Mouse (Mus musculus) C2C12 (cell line): Measurements from ENCODE around the gene Tdrd5. TPM values are rescaled to one million over a fixed set of nuclear protein-coding genes. Genes with fewer than 3 reads are reported as not detected.
"Not testable (repeated sequence)": the region's sequence is repeated elsewhere in the genome, so short reads cannot be mapped to it uniquely, and the experiment has no call there.

ENCODE experiments used
- H3K27me3 ChIP-seq: one replicate; pipeline ENCODE4 v1.6.1; 2011; ENCODE audit not compliant: control insufficient read depth, insufficient read depth, insufficient read length
- H3K36me3 ChIP-seq: one replicate; pipeline ENCODE4 v1.6.1; 2011; ENCODE audit not compliant: control insufficient read depth, insufficient read depth
- H3K4me3 ChIP-seq: one replicate; pipeline ENCODE4 v1.5.1; 2011; ENCODE audit warnings: mild to moderate bottlenecking, control low read depth; ENCODE audit not compliant: poor library complexity, insufficient read depth, severe bottlenecking
- H3K79me2 ChIP-seq: one replicate; pipeline ENCODE4 v1.6.1; 2011; ENCODE audit not compliant: control insufficient read depth, insufficient read depth
- H3K79me3 ChIP-seq: one replicate; pipeline ENCODE4 v1.6.1; 2011; ENCODE audit warnings: low read depth, control low read depth
- H3ac ChIP-seq: one replicate; pipeline ENCODE3; 2011; ENCODE audit warnings: low read depth; ENCODE audit not compliant: control insufficient read depth, insufficient read length
- CEBPB ChIP-seq: IDR thresholded peaks from one replicate; pipeline ENCODE4 v1.6.1; 2011; ENCODE audit warnings: low read depth, mild to moderate bottlenecking, control low read depth, moderate library complexity
- CTCF ChIP-seq: IDR thresholded peaks from one replicate; pipeline ENCODE4 v1.5.1; 2011; ENCODE audit not compliant: control insufficient read depth, insufficient read depth, insufficient read length
- FOSL1 ChIP-seq: IDR thresholded peaks from one replicate; pipeline ENCODE4 v1.8.0; 2011; ENCODE audit warnings: mild to moderate bottlenecking, low read length; ENCODE audit not compliant: poor library complexity, insufficient read depth, severe bottlenecking
- MAX ChIP-seq: IDR thresholded peaks from one replicate; pipeline ENCODE4 v1.6.1; 2011; ENCODE audit warnings: mild to moderate bottlenecking, control low read depth
- MYOD1 ChIP-seq: IDR thresholded peaks from one replicate; pipeline ENCODE4 v1.6.1; 2011; ENCODE audit warnings: low read depth; ENCODE audit not compliant: control insufficient read depth, insufficient read length
- MYOG ChIP-seq: IDR thresholded peaks from one replicate; pipeline ENCODE4 v1.6.1; 2011; ENCODE audit not compliant: control insufficient read depth, insufficient read length; ENCODE audit errors: extremely low read depth
- USF1 ChIP-seq: IDR thresholded peaks from one replicate; pipeline ENCODE4 v1.6.1; 2011; ENCODE audit warnings: low read depth, mild to moderate bottlenecking, control low read depth, moderate library complexity
- polyA plus RNA-seq: library from polyadenylated mRNA; unstranded; fragments of >200 nt; fragmentation: generic; extraction: Trizol; gene quantifications from one replicate; pipeline ENCODE4 v1.2.1, GENCODE M21; 2012; ENCODE audit warnings: missing spikeins

The Tdrd5 gene
- polyA plus RNA-seq, 1 experiment, result 0.01 TPM

GRCm38 (mm10) chr1:156340847-156341246 is 37.4 kb upstream of the Tdrd5 start:
- H3ac ChIP-seq, result no peak overlapping the region
- TF ChIP-seq MYOD1 (no peak), MAX (no peak), USF1 (peak; percentile 94), FOSL1 (peak; percentile 85), CTCF (no peak), CEBPB (no peak), MYOG (no peak)
- no peak overlapping the region for H3K4me3 ChIP-seq
- H3K27me3 ChIP-seq, result no peaks in the 10 kb centered on the region
- no peaks in the 10 kb centered on the region for H3K79me3 ChIP-seq
- H3K36me3 ChIP-seq, result no peaks in the 10 kb centered on the region
- H3K79me2 ChIP-seq, result no peaks in the 10 kb centered on the region

DNA sequence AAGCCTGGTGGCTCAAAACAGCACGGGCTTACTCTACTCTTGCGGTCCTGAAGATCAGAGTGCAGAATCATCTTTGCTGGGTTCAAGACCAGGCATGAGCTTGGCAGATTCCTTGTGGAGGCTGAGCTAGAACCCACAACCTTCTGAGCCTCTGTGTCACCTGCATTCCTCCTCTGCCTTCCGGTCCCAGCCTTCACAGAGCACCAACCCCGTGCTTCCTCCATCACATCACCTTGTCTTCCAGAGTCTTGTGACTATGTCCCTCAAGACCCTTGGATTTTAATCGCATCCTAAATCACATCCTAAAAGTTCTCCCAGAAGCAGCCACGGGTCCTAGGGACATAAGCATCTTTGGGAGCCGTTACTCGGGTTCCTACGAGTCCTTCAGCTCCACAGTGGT is 19.7 kb upstream of the Tdrd5 start:
- Histone ChIP-seq H3K79me3 (no peaks in the 10 kb centered on the region), H3K79me2 (no peaks in the 10 kb centered on the region), H3K36me3 (no peaks in the 10 kb centered on the region), H3K27me3 (no peaks in the 10 kb centered on the region), H3K4me3 (no peak overlapping the region), H3ac (no peak overlapping the region)
- TF ChIP-seq MYOG (no peak), USF1 (no peak), FOSL1 (no peak), CEBPB (no peak), MAX (no peak), MYOD1 (no peak), CTCF (no peak)

- Histone ChIP-seq H3K79me3 (no peaks in the 10 kb centered on the region), H3K4me3 (no peak within 1 kb of the TSS), H3K27me3 (no peaks in the 10 kb centered on the region), H3ac (no peak within 1 kb of the TSS), H3K36me3 (no peaks in the 10 kb centered on the region), H3K79me2 (no peaks in the 10 kb centered on the region)
- TF ChIP-seq FOSL1 (no peak), MYOG (no peak), MYOD1 (no peak), MAX (no peak), CTCF (no peak), CEBPB (no peak), USF1 (no peak)
Measured at GRCm38 (mm10) chr1:156310630-156311029, 7.2 kb upstream of the Tdrd5 start, which contains the start of gene Nphs2. TSS of gene Nphs2 (plus strand) at chr1:156310727.

- TF ChIP-seq MAX, result no peak
- no peak for TF ChIP-seq USF1
- TF ChIP-seq MYOG, result no peak
- no peak for TF ChIP-seq CEBPB
- TF ChIP-seq CTCF, result no peak
- no peak for TF ChIP-seq MYOD1
- no peak for TF ChIP-seq FOSL1
Measured at GRCm38 (mm10) chr1:156308595-156308994, 5.1 kb upstream of the Tdrd5 start.

DNA sequence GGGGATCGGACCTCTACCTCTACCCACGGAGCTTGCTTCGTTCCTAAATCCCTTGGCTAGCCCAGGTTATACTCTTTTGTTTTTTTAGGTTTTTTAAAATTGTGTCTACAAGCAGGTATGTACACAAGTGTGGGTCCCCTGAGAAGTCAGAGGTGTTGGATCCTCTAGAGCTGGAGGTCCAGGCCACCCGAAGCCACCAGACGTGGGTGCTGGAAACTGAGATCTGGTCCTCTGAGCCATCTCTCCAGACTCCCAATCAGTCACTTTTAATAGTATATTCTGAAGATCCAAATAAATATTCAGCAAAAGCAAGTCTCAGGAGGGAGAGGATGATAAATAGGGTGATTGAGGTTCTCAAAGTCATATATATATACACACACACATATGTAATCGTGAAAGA is 13.4 kb downstream of the Tdrd5 start:
- H3K36me3 ChIP-seq, result no peaks in the 10 kb centered on the region
- no peak overlapping the region for H3K4me3 ChIP-seq
- no peaks in the 10 kb centered on the region for H3K79me2 ChIP-seq
- TF ChIP-seq MAX, result no peak
- TF ChIP-seq MYOG, result no peak
- no peak for TF ChIP-seq CTCF
- no peak for TF ChIP-seq FOSL1
- no peak for TF ChIP-seq USF1
- no peak for TF ChIP-seq CEBPB
- TF ChIP-seq MYOD1, result no peak
- H3ac ChIP-seq, result no peak overlapping the region
- no peaks in the 10 kb centered on the region for H3K79me3 ChIP-seq
- H3K27me3 ChIP-seq, result no peaks in the 10 kb centered on the region

More at GRCm38 (mm10) chr1:156308595-156308994, 5.1 kb upstream of the Tdrd5 start:
- no peak overlapping the region for H3ac ChIP-seq
- peaks cover under 1% of the 10 kb centered on the region for H3K27me3 ChIP-seq
- no peaks in the 10 kb centered on the region for H3K79me2 ChIP-seq
- no peaks in the 10 kb centered on the region for H3K79me3 ChIP-seq
- no peaks in the 10 kb centered on the region for H3K36me3 ChIP-seq
- H3K4me3 ChIP-seq, result no peak overlapping the region

DNA sequence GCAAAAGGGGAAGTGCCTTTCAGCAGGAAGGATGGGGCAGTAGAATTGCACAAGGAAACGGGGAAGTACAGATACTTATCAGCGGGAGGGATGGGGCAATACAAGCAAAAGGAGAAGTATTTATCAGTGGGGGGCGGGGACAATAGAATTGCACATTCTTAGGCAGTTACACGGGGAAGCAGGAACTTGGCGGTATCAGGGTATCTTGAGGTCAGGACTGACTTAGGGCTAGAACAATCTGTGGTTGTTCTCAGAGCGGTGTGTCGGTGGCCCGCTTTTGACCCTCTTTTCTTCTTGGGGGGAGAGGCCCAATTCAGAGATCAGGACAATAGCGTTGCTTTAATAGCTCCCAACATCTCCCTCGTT is 14.3 kb downstream of the Tdrd5 start:
- not testable (repeated sequence) for H3ac ChIP-seq, H3K4me3 ChIP-seq, H3K79me3 ChIP-seq, H3K27me3 ChIP-seq, H3K36me3 ChIP-seq, H3K79me2 ChIP-seq
